Mouse (Mus musculus): ENCODE data around the gene Klk10.

Gene Klk10

DNA sequence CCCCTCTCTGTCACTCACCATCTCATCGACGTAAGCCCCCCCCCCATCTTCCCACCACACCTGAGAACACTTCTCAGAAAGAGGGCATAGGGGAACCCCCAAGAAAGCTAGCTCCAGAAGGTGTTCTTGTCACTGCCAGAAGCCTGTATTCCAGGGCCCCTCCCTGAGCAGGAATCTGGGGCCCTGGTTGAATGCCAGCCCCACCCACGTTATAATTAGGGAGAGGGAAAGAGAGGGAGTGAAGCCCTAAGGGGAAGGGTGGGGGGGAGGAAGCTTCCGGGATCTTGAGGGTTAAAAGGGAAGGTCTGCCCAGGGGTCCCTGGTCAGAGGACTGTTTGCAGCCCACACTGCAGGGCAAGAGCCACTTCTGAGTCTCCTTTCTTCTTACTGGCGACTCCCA lies at the start of gene Klk10:
TSS of gene Klk10 (plus strand) at position 290 of the 400 bp plus-strand sequence.
- DNase-seq (ENCODE audit: low read depth in 2 of 2, low spot score in 2 of 2): no peak

DNA sequence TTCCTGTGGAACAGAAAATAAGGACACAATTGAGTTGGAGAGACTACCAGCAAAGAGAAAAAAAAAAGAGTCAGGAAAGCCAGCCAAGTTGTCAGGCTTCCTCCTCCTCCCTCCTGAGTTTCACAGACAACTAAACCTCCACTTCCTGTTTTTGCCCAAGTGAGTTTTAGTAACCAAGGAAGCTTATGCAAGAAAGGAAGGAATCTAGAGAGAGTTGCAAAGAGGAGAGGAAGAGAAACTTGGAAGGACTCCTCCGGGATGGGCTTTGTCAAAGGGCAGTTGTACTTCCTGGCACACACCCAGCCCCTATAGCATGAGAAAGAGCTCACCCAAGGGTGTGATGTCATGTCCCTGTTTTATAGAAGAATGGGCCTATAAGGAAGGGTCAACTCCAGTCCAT lies 33.0 kb upstream of the Klk10 start:
- no peak for DNase-seq (ENCODE audit: low read depth in 2 of 2, low spot score in 2 of 2)

DNA sequence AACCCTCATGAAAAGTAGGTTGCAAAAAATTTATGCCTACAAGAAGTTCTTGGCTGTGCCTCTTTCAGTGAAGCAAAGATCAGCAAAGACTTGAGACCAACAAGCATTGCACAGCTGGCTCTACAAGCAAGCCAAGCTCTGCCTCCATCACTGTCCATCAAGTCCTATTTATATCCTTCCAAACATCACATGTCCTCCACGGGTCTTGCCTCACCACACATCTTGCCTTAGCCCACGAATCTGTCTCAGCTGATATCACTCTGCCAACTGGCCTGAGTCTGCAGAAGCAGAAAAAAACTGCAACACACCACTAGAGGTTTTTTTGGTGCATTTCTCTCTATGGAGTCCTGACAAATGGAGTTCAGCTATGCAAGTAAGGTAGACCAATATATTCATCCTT lies 28.0 kb upstream of the Klk10 start:
- DNase-seq (ENCODE audit: low read depth in 2 of 2, low spot score in 2 of 2): no peak

DNA sequence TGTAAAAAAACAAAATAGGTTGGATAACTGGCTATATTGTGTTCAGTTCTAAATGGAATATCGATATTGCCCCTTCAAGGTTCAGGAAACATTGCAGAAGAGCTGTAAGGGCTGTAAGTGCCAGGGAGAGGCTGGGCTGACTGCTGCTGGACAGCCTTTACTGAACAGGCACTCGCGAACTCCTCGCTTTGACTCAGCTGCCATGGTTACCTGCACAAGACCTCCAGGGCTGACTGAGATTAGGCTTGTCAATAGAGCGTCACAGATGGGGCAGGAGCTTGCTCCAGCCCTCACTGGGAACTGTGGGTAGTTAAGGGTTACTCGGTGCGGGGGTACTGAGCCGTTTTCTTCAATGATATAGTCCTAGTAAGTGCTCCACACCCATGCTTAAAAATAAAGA lies 14.4 kb upstream of the Klk10 start:
- no peak for DNase-seq (ENCODE audit: low read depth in 2 of 2, low spot score in 2 of 2)

DNA sequence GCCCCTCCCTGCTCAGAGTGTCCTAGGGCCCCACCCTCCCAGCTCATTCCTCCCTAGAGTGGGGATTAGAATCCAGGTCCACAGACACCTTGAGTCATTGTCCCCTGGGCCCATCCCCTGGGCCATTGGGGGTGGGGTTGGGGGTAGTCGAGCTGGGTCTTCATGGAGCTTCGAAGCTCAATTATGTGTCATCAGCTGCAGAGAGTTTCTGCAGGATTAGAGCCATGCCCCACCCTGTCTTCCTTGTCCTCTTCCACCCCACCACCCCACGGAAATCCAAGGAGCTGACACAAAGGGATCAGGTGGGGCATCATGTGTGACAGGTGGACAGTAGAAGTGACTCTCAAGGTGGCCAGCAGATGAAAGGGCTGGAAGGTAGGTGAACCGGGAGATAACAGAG lies 12.2 kb upstream of the Klk10 start, which contains the start of gene Klk12:
TSS of gene Klk12 (plus strand) at position 301 of the 400 bp plus-strand sequence.
- no peak for DNase-seq (ENCODE audit: low read depth in 2 of 2, low spot score in 2 of 2)

DNA sequence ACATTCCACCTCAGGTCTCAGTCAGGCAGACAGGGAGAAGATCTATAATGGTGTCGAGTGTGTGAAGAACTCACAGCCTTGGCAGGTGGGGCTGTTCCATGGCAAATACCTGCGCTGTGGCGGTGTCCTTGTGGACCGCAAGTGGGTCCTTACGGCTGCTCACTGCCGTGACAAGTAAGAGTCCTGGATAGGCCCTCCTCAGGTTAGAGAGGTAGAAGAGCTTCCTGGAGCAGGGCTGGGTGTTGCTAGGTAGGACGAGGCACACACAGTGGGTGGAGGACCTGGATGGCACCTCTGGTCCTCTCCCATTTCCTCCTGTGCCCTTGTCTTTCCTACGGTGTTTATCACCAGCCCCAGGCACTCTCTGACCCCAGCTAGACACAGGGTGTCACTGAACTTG lies 11.2 kb upstream of the Klk10 start:
- DNase-seq (ENCODE audit: low read depth in 2 of 2, low spot score in 2 of 2): no peak

DNA sequence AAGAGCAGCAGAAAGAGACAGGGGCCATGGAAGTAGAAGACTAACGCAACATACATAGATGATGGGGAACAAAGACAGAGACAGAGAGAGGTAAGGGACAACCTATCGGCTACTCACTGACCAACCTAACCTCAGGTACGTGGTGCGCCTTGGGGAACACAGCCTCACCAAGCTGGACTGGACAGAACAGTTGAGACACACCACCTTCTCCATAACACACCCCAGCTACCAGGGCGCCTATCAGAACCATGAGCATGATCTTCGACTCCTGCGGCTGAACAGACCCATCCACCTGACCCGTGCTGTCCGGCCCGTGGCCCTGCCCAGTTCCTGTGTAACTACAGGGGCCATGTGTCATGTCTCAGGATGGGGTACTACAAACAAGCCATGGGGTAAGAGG lies 10.1 kb upstream of the Klk10 start:
- no peak for DNase-seq (ENCODE audit: low read depth in 2 of 2, low spot score in 2 of 2)

DNA sequence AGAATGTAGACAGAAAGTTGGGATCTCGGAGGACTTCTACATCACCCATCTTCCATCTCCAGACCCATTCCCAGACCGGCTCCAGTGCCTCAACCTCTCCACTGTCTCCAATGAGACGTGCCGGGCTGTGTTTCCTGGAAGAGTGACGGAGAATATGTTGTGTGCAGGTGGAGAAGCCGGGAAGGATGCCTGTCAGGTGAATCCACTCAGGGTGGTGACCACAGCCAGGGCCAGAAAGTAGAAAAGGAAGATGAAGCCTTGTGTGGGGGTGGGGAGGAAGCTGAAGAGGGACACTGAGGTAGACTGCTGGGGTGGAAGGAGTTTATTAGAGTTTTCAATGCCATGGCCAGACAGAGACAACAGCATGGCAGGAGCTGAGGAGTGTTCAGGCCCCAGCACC lies 8.9 kb upstream of the Klk10 start:
- DNase-seq (ENCODE audit: low read depth in 2 of 2, low spot score in 2 of 2): no peak

DNA sequence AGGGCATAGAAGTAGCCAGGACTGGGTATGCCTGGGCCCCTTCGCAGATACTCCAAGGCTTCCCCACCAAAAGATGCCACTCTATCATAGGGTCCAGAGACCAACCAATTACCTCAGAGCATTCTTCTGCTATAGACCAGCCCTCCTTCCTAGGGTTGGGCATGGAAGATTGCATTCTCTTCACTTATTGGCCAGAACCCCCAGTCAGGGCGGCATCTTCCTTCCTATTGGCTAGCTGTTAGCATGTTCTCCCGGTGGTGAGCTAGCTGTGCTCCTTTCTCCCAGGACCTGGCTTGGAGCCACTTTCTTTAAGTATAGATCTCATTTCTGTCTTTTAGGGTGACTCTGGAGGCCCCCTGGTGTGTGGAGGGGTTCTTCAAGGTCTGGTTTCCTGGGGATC lies 7.9 kb upstream of the Klk10 start:
- no peak for DNase-seq (ENCODE audit: low read depth in 2 of 2, low spot score in 2 of 2)

DNA sequence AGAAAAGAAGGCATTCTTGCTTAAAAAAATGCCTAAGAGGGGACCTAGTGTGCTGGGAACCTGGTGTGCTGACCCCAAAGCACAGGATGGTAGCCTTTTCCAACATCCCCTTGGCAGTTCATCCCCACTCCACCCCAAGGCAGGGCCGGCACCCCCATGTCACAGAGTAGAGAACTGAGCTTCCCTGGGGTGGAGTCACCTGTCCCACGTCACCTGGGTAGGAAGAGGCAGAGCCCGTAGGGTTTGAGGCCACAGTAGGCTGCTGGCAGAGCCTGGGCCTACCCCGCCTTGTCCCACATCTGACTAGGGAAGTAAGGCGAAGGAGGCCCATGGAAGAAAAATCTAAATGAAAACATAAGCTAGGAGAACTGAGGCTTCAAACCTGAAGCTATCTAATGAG lies 6.5 kb upstream of the Klk10 start, which contains the start of gene Klk11:
TSS of gene Klk11 (plus strand) at position 241 of the 400 bp plus-strand sequence.
- DNase-seq (ENCODE audit: low read depth in 2 of 2, low spot score in 2 of 2): no peak

DNA sequence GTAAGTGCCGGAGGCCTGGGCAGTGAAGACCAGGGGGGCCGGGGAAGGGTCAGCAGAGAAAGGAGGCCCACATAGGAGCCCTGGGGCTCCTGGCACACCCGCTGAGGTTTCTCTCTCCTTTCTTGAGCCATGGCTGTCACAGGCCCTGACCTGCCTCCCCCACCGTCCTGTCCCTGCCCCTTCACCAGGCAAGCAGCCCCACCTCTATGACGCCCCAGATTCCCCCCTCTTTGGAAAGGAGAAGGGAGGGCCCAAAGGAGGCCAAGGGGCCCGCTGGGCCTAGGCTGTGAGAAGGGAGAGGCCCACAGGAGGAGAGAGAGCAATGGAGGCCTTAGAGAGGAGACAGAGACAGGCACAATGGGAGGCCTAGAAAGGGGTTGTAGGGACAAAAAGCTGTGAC lies 6.0 kb upstream of the Klk10 start:
- no peak for DNase-seq (ENCODE audit: low read depth in 2 of 2, low spot score in 2 of 2)

DNA sequence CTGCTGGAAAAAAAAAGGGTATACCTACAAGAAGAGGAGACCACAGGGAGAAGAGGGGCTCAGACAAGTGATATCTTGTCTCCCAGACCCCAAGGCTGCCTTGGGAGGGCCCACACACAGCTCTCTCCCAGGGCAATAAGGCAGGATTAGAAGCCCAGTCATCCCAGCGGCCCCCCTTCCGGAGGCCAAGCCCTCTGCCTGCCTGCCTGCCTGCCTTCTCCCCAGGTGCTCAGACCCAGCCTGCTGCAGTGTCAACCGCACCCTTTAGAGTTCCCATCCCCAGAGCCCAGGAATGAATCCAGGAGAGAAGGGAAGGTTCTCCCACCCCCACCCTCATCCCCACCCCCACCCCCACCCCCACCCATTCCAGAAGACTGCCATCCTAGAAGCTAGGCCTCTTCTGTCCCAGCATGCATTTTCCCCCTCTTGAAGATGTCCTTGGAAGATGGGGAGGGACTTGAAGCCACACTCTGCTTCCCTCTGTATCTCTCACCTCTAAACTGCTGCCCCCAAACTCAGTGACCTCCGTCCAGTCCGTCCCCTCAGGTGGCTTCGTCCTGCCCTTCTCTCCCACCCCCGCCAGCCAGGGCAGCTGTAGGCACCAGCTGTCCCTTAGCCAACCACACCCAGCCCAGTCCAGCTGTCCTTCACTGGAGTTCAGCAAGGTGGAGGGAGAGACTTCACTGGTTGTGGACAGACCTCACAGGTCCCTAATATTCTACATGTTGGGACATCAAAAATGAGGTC lies 5.4 kb upstream of the Klk10 start:
- DNase-seq (ENCODE audit: low read depth in 2 of 2, low spot score in 2 of 2): no peak

DNA sequence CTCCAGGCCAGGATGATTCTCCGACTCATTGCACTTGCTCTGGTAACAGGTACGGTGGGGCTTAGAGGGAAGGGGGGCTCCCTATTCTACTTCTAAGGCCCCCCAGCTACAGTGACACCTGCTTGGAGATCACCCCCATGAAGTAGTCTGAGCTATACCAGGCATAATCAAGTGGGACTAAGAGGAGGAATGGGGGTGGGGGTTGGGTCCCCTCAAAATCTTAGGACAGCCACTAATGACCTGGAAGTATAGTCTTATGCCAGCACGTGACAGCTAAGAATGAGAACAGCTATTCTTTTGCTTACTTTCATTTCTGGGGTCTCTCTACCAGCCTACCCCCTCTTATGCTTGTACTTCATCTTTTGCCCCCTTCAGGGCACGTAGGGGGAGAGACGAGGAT lies 4.3 kb upstream of the Klk10 start:
- DNase-seq (ENCODE audit: low read depth in 2 of 2, low spot score in 2 of 2): no peak

DNA sequence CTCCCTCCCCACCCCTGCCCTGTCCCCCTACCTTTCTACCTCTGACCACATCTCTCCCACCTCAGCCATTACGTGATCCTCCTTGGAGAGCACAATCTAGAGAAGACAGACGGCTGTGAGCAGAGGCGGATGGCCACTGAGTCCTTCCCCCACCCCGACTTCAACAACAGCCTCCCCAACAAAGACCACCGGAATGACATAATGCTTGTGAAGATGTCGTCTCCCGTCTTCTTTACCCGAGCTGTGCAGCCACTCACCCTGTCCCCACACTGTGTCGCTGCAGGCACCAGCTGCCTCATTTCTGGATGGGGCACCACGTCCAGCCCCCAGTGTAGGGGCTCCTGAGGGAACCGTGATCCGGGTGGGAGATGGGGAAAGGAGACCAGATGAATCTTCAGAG lies 3.4 kb upstream of the Klk10 start:
- no peak for DNase-seq (ENCODE audit: low read depth in 2 of 2, low spot score in 2 of 2)

DNA sequence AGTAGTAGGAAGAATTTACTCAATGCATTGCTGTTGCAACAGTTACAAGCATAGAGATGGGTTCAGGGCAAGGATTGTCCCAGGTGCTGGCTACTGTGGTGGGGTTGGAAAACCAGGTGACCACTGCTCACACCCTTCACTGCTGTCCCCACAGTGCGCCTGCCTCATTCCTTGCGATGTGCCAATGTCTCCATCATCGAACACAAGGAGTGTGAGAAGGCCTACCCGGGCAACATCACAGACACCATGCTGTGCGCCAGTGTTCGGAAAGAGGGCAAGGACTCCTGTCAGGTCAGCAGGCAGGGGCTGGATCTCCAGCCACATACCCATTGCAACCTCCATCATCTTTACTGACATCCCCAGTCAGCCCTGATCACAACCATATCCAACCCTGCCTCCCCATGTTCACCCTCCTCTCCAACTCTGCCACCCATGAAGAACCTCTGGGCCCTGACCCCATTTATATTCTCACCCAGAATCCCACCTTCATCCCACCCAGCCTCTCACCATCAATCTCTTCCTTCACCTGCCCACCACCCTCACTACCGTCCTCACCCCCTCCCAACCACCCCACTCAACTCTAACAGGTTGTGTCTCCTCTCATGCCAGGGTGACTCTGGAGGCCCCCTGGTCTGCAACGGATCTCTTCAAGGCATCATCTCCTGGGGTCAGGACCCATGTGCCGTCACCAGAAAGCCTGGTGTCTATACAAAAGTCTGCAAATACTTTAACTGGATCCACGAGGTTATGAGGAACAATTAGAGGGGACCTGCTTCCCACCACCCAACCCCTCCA lies 2.5 kb upstream of the Klk10 start:
- DNase-seq (ENCODE audit: low read depth in 2 of 2, low spot score in 2 of 2): no peak

DNA sequence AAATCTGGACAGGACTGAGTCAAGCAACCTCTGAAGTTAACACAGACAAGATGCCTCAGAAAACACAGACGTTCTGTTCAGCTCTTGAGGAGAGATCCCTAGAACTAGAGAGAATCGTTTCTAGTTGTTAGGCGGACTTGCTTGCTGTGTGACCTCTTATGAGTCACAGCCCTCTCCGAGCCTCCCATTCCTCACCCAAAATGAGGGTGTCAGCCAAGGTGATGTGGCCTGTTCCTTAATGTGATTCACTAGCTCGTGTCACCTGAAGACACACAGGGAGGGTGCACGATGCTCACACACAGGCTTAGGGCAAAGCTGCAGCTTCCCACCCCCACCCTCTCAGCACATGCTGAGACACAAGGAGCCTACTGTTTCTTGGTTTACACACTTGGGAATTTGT lies 594 bp upstream of the Klk10 start:
- no peak for DNase-seq (ENCODE audit: low read depth in 2 of 2, low spot score in 2 of 2)

DNA sequence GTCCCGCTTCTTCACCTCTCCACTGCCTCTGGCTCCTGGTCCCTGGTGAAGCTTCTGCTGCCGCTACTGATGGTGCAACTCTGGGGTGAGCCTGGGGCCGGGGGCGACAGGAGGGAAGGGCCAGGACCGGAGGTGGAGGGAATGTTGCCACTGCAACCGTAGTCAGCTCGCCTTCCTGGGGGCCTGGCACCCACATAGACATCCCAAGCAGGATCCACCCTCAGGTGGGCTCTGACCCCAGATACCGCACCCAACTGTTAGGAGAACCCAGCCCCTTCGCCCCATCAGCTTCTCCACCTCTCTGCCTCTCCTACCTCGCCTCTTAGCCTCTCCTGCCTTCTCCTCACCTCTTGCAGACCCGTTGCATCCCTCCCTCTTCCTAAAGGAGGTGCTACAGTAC lies 706 bp downstream of the Klk10 start:
- no peak for DNase-seq (ENCODE audit: low read depth in 2 of 2, low spot score in 2 of 2)

DNA sequence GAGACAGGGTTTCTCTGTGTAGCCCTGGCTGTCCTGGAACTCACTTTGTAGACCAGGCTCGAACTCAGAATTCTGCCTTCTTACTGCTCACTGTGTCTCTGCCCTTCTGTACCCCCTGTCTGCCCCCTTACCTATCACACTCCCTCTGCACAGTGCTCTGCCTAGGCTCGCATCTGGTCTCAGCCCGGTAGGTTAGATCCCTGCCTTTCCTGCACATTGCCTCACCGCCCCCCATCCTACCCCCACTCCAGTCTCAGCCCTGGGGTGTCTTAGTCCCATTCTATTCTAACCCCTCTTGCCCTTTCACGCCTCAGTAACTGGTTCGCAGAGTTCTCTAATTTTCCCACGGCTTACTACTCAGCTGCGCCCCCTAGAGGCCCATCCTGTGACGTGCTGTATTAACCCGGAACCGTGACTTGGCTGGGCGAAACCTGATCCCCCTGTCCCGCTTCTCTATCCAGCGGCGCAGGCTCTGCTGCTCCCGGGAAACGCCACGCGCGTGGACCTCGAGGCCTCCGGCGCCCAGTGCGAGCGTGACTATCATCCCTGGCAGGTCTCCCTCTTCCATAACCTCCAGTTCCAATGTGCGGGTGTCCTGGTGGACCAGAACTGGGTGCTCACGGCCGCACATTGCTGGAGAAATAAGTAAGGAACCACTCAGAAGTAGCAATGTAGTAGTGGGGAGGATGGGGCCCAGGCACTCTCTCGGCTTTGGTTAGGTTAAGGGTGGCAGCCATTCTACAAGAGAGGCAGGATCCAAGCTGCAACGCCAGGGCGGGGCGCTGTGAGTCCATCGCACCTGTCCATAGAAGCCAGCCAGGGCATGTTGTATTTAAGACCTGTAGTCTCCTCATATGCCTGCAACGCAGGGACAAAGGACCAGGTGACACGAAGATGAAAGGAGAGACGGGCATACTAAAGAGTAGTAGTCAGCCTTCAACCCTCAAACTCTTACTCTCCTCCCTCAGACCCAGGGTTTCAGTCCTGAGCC lies 1.7 kb downstream of the Klk10 start:
- DNase-seq (ENCODE audit: low read depth in 2 of 2, low spot score in 2 of 2): peak; percentile 65 to 77

DNA sequence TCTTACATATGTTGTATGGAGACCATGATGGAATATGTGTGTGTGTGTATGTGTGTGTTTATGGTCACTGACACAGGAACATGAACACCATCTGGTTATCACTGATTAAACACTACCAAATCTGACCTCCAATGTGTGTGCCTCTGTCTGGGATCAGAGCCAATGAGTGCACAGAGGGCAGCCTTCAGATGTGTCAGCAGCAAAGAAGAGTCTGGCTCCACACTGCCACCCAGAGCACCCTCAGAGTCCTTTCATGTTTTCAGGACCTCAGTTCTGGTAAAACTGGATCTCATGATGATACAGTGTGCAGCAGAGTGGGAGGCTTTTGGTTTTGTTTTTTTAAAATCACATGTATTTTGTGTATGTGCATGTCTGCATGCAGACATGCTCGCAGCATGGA lies 4.5 kb downstream of the Klk10 start:
- no peak for DNase-seq (ENCODE audit: low read depth in 2 of 2, low spot score in 2 of 2)

DNA sequence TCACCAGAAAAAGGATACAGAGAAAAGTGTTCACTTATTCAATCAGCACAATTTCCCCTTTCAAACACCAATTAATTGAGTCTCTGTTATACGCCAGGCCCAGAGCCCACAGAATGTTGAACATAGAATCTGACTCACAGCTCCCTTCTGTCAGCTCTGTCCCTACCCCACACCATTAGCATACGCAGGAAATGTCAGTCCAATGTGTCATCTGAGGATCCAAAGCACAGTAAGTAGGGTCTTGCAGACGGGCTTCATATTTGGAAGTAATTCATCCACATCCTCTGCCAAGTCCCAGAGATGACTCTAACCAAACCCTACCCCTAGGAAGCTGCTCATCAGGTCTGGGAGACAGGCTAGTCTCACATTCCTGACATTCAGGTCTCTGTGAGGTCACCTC lies 7.3 kb downstream of the Klk10 start:
- DNase-seq (ENCODE audit: low read depth in 2 of 2, low spot score in 2 of 2): no peak

DNA sequence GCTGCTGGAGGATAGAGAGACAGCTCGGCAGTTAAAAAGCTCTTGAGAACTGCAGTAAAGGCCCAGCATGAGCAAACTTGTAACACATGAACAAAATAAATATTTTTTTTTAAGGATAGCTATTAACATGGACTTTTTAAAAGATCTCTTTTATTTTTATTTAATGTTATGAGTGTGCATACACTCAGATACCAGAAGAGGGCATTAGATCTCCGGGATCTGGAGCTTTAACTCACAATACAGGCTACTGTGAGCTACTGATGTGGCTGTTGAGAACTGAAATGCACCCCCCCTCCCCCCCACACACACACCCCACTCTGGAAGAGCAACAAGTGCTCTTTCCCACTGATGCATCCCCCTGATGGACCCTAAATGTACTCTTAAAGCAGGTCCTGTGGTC lies 8.5 kb downstream of the Klk10 start:
- no peak for DNase-seq (ENCODE audit: low read depth in 2 of 2, low spot score in 2 of 2)

Data from CD8-positive naive resting alpha-beta T cell, adult 2 months (primary cell).